In the genomic region with DNA sequence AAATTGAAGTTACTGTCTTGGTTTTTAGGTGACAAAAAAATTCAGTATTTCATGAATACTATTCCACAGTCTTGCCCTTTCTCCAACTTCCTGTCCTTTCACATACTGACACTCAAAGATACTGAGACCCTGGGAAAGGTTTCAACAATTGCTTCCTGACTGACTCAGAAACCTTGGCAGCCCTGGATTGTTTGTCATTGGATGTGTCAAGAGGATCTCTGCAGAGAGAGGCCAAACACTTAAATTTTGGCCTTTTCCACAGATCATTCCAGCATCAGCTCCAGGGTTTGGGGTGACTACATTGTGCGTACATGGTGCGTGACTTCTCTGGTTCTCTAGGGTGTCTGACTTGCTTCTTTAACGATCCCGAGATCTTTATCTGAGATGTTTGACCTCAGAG, we compare ENCODE assay signal across 11 mouse cellular contexts. TPM values are rescaled to one million over a fixed set of nuclear protein-coding genes. Genes with fewer than 3 reads are reported as not detected.
DNase-seq lines count a peak whose midpoint lies in the region; TF ChIP-seq lines count a peak whose summit lies in the region.
"Had no signal": no experiment of that assay in that cellular context is flagged by ENCODE, and none has a peak within 500 bp of the region (broad histone marks: within the 10 kb centered on the region; RNA-seq: fewer than 3 reads in every experiment).

No protein-coding gene starts in this region.

- intact Hi-C loops in heart, postnatal 10 days (cut with DNase I) = no loop called here
- intact Hi-C loops in left cerebral cortex, postnatal 14 days (cut with DNase I) = no loop called here

- no peak for TF ChIP-seq CTCF in layer of hippocampus, adult 2 months (conservative IDR thresholded peaks at IDR 0.05)

- H3K27ac ChIP-seq in layer of hippocampus, adult 2 months = no peak overlapping the region
- H3K27ac ChIP-seq: embryonic facial prominence, embryonic 15.5 days had no signal

- no peak overlapping the region for H3K4me3 ChIP-seq in layer of hippocampus, adult 2 months
- H3K4me3 ChIP-seq: embryonic facial prominence, embryonic 15.5 days had no signal

- peak; percentile 74 to 94 for DNase-seq in adrenal gland, adult (ENCODE audit: inconsistent age in 2 of 2, low spot score in 1 of 2)
- no peak for DNase-seq in adrenal gland, postnatal 4 days (ENCODE audit: low spot score in 2 of 2)
- peak; percentile 22 for DNase-seq in urinary bladder, postnatal 14 days (ENCODE audit: low spot score)
- no peak for DNase-seq in urinary bladder, adult 18-20 months (ENCODE audit: low spot score in 2 of 2)
- DNase-seq in heart, postnatal 10 days = peak; percentile 63 to 69
- DNase-seq in skeletal muscle tissue, adult 2 months (ENCODE audit: low read depth, low spot score) = peak; percentile 55
- DNase-seq in layer of hippocampus, adult 2 months (ENCODE audit: low spot score in 2 of 2) = no peak
- DNase-seq in left cerebral cortex, postnatal 14 days (ENCODE audit: low spot score in 2 of 2) = no peak
- DNase-seq: cerebellum, postnatal 10 days; thymus, postnatal 4 days had no signal

RNA-seq across cellular contexts. Expression of a gene that starts 32.0 kb away (rescaled TPM):
- 100 to 1,000 TPM; 125 to 126 TPM for total RNA-seq in adrenal gland, postnatal 4 days (2021)
- 100 to 1,000 TPM in 1 of 2 experiments, 10 to 100 TPM in 1; 99.3 to 106 TPM for total RNA-seq in heart, postnatal 10 days (2021)
- total RNA-seq in layer of hippocampus, adult 2 months (2021) = 100 to 1,000 TPM; 110 to 112 TPM
- 100 to 1,000 TPM; 123 to 129 TPM for total RNA-seq in left cerebral cortex, postnatal 14 days (2021)

RNA-seq across cellular contexts. Expression of a gene that starts 48.2 kb away (rescaled TPM):
- total RNA-seq in adrenal gland, postnatal 4 days (2021) = 10 to 100 TPM; 32.4 to 44.6 TPM
- total RNA-seq in heart, postnatal 10 days (2021) = 10 to 100 TPM; 20.4 to 25.2 TPM
- total RNA-seq in layer of hippocampus, adult 2 months (2021) = 10 to 100 TPM; 42.3 to 44.9 TPM
- 10 to 100 TPM; 30.1 to 32.2 TPM for total RNA-seq in left cerebral cortex, postnatal 14 days (2021)

RNA-seq across cellular contexts. Expression of a gene that starts 51.4 kb away (rescaled TPM):
- total RNA-seq in adrenal gland, postnatal 4 days (2021) = 10 to 100 TPM; 35.9 to 38.0 TPM
- total RNA-seq in heart, postnatal 10 days (2021) = 10 to 100 TPM; 14.4 to 16.2 TPM
- 1 to 10 TPM; 5.1 to 6.1 TPM for total RNA-seq in layer of hippocampus, adult 2 months (2021)
- 1 to 10 TPM; 6.1 to 7.9 TPM for total RNA-seq in left cerebral cortex, postnatal 14 days (2021)

Comparison
In these comparisons a context has a peak if more than half of its experiments do, and no peak if none do; other contexts are left out.
1. DNase-seq: peak in adrenal gland, adult (2 of 2), urinary bladder, postnatal 14 days (single experiment), heart, postnatal 10 days (2 of 2) and skeletal muscle tissue, adult 2 months (single experiment); none in adrenal gland, postnatal 4 days (0 of 2), urinary bladder, adult 18-20 months (0 of 2), layer of hippocampus, adult 2 months (0 of 2) and left cerebral cortex, postnatal 14 days (0 of 2).